Mouse (Mus musculus): Measurements from ENCODE around the gene Flg. TPM values are rescaled to one million over a fixed set of nuclear protein-coding genes. Genes with fewer than 3 reads are reported as not detected.

Flg gene
- polyA plus RNA-seq (2012; rRNA removed): not detected in 2 replicates

DNA sequence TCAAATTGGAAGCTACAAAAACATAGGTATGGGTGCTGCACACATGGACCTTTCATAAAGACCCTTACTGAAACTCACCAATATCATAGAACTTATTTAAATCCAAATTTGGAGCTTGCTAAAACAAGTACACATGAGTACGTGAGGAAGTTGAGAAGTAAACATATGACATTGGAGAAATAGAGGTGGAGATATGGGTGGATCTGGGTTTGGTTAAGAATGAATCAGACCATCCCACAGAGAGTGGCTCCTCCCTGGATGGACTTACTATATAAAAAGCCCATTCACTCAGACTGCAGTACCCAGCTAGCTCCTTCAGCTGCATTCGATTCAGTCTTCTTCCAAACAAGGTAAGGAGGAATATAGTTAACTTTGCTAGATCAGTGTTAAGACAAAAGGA lies at the start of gene Flg:
Gene Flg, plus strand, starts transcription at position 301 of the 400 bp plus-strand sequence.

DNA sequence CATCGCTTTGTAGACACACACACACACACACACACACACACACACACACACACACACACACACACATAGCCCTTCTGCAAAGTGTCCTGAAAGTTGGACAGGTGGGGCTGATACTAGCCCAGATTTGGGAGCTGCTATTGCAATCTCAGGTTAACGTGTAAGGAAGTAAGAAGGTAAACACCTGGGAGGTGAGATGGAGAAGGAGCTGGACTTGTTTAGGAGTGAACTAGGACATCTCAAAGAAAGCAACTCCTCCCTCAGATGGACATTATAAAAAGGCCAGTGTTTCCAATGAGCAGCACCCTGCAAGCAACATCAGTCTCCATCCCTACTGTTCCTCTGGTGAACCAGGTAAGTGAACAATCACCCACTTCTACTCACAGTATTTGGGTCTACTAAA lies 46.1 kb downstream of the Flg start, which contains the start of gene Hrnr:
Gene Hrnr, plus strand, starts transcription at position 301 of the 400 bp plus-strand sequence.

Other genes starting within 250 kb of the Flg start
- gene Gm4858, start 204.7 kb upstream of the Flg start, polyA plus RNA-seq (2012; rRNA removed): not detected in 2 replicates
- 0.29 and 0.38 TPM in 2 replicates for gene Crnn, start 128.7 kb upstream of the Flg start, polyA plus RNA-seq (2012; rRNA removed)
- not detected in 2 replicates for gene Flg2, start 76.2 kb upstream of the Flg start, polyA plus RNA-seq (2012; rRNA removed)
- gene Hrnr, start 46.2 kb downstream of the Flg start, polyA plus RNA-seq (2012; rRNA removed): not detected in 2 replicates
- not detected in 2 replicates for gene Rptn, start 120.2 kb downstream of the Flg start, polyA plus RNA-seq (2012; rRNA removed)
- 0.05 TPM in 2 replicates for gene Tchh, start 168.8 kb downstream of the Flg start, polyA plus RNA-seq (2012; rRNA removed)
- gene Tchhl1, start 195.2 kb downstream of the Flg start, polyA plus RNA-seq (2012; rRNA removed): not detected in 2 replicates
- 85.5 and 91.8 TPM in 2 replicates for gene S100a11, start 247.0 kb downstream of the Flg start, polyA plus RNA-seq (2012; rRNA removed)